Mouse (Mus musculus): ENCODE measurements around the gene Msh4. TPM values are rescaled to one million over a fixed set of nuclear protein-coding genes. Genes with fewer than 3 reads are reported as not detected.

Msh4 gene
- polyA plus RNA-seq (2012; rRNA removed): not detected in 2 replicates

DNA sequence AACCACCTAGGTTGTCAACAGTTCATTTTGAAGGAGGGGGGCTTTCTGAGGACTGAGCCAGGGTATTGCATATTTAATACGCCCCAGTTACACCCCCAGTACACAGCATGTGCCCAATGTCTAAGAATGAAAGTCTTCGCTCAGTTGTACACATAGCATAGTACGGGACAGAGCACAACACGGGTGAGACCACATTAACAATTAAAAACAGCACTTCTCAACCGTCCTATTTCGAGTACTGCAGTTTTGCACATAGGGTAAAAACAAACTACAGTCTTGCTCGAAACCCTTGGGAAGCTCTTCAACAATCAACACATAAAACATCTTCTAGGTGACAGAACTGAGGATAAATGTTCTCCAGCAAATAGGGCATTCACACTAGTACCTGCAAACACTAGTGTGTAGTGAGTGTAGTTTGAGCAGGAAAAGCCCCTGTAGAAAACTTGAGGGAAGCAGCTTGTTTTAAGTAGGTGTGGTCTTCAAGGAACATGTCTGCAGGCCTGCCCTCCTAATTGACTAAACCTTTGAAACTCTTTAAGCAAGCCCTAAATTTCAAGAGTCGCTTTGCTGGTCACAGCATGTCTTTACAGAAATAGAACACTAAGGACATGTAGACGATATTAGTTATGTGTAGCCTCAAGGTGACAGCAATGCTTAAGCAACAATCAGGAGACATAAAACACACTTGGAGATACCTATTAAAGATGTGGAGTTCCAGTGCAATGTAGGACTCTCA lies at the start of gene Msh4:
Gene Msh4 (minus strand): TSS at position 3 of the 736 bp plus-strand sequence.

DNA sequence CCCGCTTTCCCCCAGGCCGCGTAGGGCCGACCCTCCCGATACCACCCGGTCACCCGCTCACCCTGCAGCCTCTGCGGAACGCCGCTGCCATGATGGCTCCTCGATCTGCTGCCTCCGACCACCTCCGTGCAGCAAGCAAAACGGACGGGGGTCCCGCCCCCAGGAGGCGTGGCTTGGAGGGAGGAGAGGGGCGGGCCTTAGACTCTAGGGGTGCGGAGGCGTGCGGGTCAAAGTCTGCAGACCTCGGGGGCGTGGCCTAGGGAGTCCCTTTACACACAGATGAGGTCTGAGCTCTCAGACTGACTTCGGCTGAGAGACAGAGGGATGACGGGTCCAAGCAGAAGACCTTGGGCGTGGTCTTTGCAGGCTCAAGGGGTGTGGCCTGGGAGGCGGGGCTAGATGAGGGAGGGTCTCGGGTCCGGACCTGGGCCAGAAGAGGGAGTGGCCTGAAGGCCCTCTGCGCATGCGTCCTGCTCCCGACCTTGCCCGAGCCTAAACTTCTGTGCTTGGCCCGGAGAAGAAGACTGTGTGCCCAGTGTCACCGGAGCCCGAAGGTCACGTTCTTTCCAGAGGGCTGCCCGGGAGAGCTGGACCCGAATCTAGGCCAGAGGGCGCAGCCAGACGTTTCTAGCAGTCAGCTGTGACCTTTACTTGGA lies 38.5 kb upstream of the Msh4 start, which contains the start of gene Acadm:
Gene Acadm (minus strand): TSS at position 298 of the 656 bp plus-strand sequence.

DNA sequence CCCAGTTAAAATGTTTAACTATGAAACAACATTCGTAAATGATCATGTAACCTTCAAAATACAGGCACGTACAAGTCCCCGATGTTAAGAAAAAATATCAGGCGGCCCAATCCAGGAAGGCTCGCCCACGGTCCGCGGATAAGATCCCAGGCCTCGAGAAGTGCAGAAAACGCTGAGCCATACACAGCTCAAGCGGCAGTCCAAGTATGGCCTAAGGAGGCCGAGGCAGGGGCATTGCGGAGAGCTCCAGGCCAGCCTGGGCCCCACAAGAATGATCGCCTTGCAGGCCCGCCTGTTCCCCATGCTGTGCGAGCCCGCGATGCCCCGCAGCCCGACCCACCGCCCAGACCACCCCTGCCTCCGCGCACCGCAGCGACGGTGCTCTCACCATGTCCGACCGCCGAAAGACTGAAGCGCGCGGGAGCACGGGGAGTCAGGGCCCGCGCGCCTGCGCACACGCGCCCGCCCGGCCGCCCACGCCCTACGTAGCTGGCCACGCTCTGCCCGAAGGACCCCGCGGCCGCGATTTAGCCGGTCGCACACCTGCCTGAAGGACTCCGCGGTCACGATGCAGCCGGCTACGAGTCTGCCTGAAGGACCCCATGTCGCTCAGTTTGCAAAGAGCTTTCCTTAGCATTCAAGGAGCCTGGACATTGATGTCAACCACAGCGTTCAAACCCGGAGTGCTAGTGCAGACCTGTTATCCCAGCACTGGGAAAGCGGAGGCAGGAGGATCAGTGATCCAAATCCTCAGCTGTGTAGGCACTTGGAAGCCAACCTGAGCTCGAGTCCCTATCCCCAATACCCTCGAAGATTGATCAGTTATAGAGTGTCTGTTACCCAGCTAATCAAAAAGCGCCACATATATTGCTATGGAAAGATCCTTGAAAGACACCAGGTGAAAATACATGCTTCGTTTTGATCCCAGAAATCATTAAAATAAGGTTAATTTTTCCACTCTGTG lies 6.9 kb upstream of the Msh4 start, which contains the start of gene Rabggtb:
Gene Rabggtb (minus strand): TSS at position 464 of the 964 bp plus-strand sequence.

GRCm38 (mm10) chr3:153844030-153844429 lies 61.9 kb downstream of the Msh4 start, which contains the start of gene Asb17:
Asb17 (plus strand) TSS chr3:153844209.

Other genes starting within 250 kb of the Msh4 start
- 0.29 TPM in 2 replicates for gene St6galnac3, start 181.0 kb downstream of the Msh4 start, polyA plus RNA-seq (2012; rRNA removed)
- gene Asb17, start 61.9 kb downstream of the Msh4 start, polyA plus RNA-seq (2012; rRNA removed): not detected in 2 replicates
- 29.9 and 30.1 TPM in 2 replicates for gene Rabggtb, start 6.9 kb upstream of the Msh4 start, polyA plus RNA-seq (2012; rRNA removed)
- gene Acadm, start 38.5 kb upstream of the Msh4 start, polyA plus RNA-seq (2012; rRNA removed): 37.9 and 38.3 TPM in 2 replicates
- 0.09 and 0.10 TPM in 2 replicates for gene Slc44a5, start 67.3 kb upstream of the Msh4 start, polyA plus RNA-seq (2012; rRNA removed)

Data from colon, adult 2 months (tissue).